Mouse (Mus musculus): ENCODE measurements at regions not wholly inside any gene's neighbourhood (a gene's known extent, or its start where the extent isn't known, plus 50 kb on each side); places are given as distances from the start of the nearest gene placed in this dataset.

DNA sequence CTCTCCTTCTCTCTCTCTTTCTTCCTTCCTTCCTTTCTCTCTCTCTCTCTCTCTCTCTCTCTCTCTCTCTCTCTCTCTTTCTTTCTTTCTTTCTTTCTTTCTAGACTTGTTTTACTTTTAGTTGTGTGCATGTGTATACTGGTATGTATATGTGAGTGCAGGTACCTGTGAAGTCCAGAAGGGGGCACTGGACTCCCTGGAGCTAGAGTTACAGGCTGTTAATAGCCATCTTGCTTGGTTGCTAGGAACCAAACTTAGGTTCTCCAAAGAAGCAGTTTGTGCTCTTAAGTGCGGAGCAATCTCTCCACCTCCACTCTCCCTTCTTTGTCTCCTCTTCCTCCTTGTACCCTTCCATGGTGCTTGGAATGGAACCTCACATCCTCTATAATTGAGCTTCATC, 77.2 kb downstream of the Gm10604 start:
- 96% methylated on average over 1 of the region's 1 CpGs for WGBS
- ATAC-seq (ENCODE audit: low FRiP score) = no peak

DNA sequence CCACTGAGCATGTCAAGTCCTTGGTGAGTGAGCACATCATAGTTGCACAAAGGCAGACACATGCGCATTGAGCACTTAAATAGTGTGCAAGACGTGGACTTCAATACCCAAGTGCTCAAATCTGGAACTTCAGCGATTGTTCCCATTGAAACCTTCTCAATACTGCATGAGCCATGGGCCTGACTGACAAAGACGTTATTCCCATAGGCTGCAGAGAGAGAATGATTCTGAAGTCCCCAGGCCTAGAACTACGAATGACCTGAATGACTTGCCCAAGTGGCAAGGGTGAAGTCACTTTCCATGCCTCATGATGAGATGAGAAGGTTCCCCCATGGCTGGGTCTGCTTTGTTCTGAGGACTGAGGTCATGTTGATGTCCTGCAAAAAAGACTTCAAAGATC, 77.7 kb downstream of the Gm10604 start:
- Histone ChIP-seq H3K36me3 (no peaks in the 10 kb centered on the region), H3K4me2 (replicated peaks) (no peak overlapping the region), H3K4me1 (no peaks in the 10 kb centered on the region; the same call in 1 of the 2 replicates), H3K9ac (no peak overlapping the region), H3K4me3 (no peak overlapping the region), H3K27me3 (no peaks in the 10 kb centered on the region), H3K9me3 (replicated peaks) (no peaks in the 10 kb centered on the region), H3K27ac (no peak overlapping the region)
- ATAC-seq (ENCODE audit: low FRiP score) = no peak
- 89% methylated on average over 5 of the region's 5 CpGs for WGBS

More for the DNA sequence above, 77.2 kb downstream of the Gm10604 start:
- no peaks in the 10 kb centered on the region; the same call in 1 of the 2 replicates for H3K4me1 ChIP-seq
- no peaks in the 10 kb centered on the region for H3K27me3 ChIP-seq
- no peak overlapping the region for H3K27ac ChIP-seq
- no peak overlapping the region for H3K4me3 ChIP-seq
- no peaks in the 10 kb centered on the region for H3K9me3 ChIP-seq (replicated peaks)
- H3K36me3 ChIP-seq = no peaks in the 10 kb centered on the region
- no peak overlapping the region for H3K4me2 ChIP-seq (replicated peaks)
- H3K9ac ChIP-seq = no peak overlapping the region

DNA sequence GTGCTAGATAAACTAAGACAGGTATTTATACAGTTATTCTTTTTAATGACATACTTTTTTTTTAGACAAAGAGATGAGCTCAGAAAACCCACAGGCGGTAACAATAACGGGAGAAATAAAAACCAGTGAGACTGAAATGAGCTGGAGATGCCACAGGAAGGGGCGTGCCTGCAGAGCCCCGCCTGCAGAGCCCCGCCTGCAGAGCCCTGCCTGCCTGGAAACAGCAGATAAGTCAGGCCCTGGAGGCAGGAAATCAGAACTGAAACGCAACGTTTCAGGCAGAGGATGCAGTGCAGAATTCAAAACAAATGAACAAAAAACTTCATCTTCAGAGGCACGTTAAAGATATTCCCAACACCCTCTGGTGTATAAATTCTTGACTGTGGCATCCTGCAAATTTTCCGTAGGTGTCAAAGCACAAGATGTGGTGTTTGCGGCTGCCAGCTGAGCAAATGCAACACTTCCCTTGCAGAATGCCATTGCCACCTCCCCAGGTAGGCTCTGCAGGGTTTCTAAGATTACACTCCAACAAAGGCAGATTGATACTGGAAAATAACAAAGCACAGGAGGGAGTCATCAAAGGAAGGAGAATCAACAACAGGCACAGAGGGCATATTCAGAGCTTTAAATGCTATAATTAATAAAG, 81.0 kb downstream of the Gm10604 start:
- no peaks in the 10 kb centered on the region for H3K27me3 ChIP-seq
- H3K36me3 ChIP-seq = no peaks in the 10 kb centered on the region
- no peak overlapping the region for H3K9ac ChIP-seq
- WGBS = 11% methylated on average over 10 of the region's 10 CpGs
- no peaks in the 10 kb centered on the region; the same call in 1 of the 2 replicates for H3K4me1 ChIP-seq
- H3K9me3 ChIP-seq (replicated peaks) = no peaks in the 10 kb centered on the region
- no peak for ATAC-seq (ENCODE audit: low FRiP score)
- no peak overlapping the region for H3K4me3 ChIP-seq
- peak overlapping the region; percentile 23; the same call in 1 of the 2 replicates for H3K4me2 ChIP-seq (replicated peaks)
- H3K27ac ChIP-seq = no peak overlapping the region

DNA sequence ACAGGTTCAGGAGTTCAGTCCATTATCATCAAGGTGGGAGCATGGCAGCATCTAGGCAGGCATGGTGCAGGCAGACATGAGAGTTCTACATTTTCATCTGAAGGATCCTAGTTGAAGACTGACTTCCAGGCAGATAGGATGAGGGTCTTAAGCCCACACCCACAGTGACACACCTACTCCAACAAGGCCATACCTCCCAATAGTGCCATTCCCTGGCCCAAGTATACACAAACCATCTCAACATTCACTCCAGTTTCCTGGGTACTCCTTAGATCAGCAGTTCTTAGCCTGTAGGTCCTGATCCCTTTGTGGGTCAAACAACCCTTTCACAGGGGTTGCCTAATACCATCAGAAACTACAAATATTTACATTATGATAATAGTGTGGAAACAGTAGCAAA, 83.8 kb downstream of the Gm10604 start:
- Histone ChIP-seq H3K4me1 (no peaks in the 10 kb centered on the region; the same call in 1 of the 2 replicates), H3K4me2 (replicated peaks) (no peak overlapping the region), H3K9ac (no peak overlapping the region), H3K27ac (no peak overlapping the region), H3K9me3 (replicated peaks) (no peaks in the 10 kb centered on the region), H3K27me3 (no peaks in the 10 kb centered on the region), H3K36me3 (no peaks in the 10 kb centered on the region), H3K4me3 (no peak overlapping the region)
- ATAC-seq (ENCODE audit: low FRiP score) = no peak

DNA sequence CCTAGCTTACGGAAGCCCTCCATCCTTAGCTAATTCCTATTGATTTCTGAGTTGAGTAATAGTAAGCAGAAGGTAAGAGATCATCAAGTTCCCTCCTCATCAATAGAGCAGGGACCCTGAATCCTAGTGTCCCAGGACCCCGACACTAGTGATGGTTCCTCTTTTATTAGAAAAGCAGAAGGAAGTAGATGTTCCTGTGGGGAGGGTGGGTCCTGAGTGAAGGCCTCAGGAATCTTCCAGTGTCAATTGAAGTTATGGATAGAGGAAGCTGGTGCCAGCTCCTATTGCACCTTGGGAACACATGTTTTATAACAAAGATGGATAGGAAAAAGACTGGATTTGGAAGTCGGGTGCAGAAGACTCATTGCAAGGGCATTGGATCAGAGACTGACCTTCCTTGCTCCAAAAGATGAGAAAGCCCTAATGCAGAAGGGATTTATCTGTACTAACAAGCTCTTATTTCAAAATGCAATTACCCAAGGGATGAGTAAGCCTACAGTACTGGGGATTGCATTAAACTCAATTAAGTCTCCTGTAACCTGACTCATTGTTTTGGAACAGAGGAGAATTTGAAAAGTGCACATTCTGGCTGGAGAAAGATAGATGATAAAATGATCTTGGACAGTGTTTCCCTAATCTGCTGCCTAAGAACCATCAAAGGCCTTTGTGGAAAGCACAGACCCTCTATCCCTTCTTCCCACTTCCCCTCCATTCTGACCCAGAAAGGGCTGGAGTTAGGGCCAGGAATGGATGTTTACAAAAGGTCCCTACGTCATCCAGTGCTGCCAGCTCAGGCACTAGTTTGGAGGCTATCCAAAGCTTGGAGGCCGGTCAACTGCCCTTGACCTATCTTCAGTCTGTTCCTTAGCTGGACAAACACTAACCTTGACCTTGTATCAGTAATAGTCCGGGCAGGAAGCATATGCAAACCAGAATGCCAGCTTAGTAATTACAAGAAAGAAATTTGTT, 84.9 kb downstream of the Gm10604 start:
- Histone ChIP-seq H3K36me3 (no peaks in the 10 kb centered on the region), H3K4me3 (no peak overlapping the region), H3K27me3 (no peaks in the 10 kb centered on the region), H3K9ac (no peak overlapping the region), H3K4me1 (no peaks in the 10 kb centered on the region; the same call in 1 of the 2 replicates), H3K27ac (no peak overlapping the region), H3K9me3 (replicated peaks) (no peaks in the 10 kb centered on the region), H3K4me2 (replicated peaks) (no peak overlapping the region)
- no peak for ATAC-seq (ENCODE audit: low FRiP score)
- WGBS = 84% methylated on average over 6 of the region's 6 CpGs

DNA sequence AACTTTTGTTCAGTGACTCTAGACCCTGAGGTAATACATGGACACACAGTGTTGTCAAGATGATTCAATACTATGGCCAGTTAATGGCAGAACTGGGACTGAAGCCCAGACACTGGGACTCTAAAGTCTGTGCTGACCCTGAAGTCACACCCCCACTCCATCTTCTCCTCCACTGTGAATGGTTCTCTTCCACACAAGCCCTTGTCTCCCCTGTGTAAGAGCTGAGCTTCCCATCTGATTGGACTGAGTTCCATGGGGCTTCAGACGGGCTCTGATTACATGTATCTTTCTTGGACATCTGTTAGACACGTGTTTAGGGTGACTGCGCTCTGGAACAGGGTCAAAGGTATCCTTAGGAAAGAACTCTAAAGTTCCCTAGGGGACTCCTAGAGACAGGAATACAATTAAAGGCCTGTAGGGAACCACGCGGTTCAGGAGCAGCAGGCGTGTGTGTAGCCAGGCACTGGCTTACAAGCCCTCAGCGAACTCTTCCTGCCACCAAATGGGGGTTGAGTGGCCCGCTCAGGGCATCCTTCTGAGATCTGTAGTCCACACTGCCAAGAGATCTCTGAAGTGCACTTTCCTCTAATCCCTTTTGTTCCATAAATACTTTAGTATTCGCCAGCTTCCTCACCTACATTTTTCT, 87.4 kb downstream of the Gm10604 start:
- 54% methylated on average over 9 of the region's 9 CpGs for WGBS
- no peaks in the 10 kb centered on the region for H3K9me3 ChIP-seq (replicated peaks)
- no peak overlapping the region for H3K9ac ChIP-seq
- no peak overlapping the region for H3K27ac ChIP-seq
- H3K4me3 ChIP-seq = no peak overlapping the region
- no peaks in the 10 kb centered on the region for H3K36me3 ChIP-seq
- ATAC-seq (ENCODE audit: low FRiP score) = no peak
- no peaks in the 10 kb centered on the region for H3K4me1 ChIP-seq
- no peak overlapping the region for H3K4me2 ChIP-seq (replicated peaks)
- H3K27me3 ChIP-seq = no peaks in the 10 kb centered on the region

DNA sequence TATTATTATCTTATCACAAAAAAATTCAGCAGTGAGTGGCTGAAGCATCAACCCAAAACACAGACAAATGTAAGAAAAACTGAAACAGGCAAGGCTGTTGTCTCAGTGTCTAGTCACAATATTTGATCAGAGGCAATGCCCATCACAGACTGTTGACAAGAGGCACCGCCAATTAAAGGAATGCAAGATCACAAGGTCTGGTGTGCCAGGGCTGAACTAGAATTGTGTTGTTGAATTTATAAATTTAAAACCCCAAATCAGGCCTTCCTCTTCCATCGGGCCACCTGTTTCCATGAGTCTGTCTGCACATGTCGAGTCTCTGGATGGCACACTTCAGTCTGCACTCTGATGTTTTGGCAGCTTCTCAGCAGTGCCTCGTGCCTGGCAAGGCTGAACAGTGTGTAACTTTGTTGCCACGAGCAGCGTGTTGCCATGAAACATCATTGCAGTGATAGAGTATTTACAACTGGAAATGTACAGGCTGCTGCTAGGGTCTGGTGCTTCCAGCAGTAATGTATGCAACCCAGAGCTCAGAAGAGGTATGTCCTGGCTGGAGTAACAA, 91.9 kb downstream of the Gm10604 start:
- Histone ChIP-seq H3K9ac (no peak overlapping the region), H3K27me3 (no peaks in the 10 kb centered on the region), H3K9me3 (replicated peaks) (no peaks in the 10 kb centered on the region), H3K4me3 (no peak overlapping the region), H3K4me2 (replicated peaks) (no peak overlapping the region), H3K36me3 (no peaks in the 10 kb centered on the region), H3K27ac (no peak overlapping the region), H3K4me1 (peaks cover 5% of the 10 kb centered on the region; the same call in 1 of the 2 replicates)
- ATAC-seq (ENCODE audit: low FRiP score) = no peak
- WGBS = 80% methylated on average over 6 of the region's 6 CpGs

DNA sequence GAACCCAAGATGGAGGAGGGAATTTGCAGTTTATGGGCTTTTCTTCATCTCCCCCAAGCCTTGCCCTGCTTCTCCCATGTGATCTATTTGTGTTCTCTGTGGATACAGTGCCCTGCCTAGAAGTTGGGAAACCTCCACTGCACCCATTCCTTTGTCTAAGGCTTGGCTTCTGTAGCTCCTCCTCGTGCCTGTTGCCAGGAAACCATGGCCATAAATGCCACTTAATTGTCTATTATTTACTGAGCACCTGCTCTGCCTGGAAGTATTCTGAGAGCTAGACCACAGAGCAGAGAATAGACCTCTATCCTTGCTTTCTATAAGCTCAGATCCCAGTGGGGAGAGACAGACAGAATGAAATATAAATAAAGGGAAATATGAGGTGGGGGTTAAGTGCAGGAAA, 93.7 kb downstream of the Gm10604 start:
- no peaks in the 10 kb centered on the region for H3K9me3 ChIP-seq (replicated peaks)
- 5% methylated on average over 1 of the region's 1 CpGs for WGBS

DNA sequence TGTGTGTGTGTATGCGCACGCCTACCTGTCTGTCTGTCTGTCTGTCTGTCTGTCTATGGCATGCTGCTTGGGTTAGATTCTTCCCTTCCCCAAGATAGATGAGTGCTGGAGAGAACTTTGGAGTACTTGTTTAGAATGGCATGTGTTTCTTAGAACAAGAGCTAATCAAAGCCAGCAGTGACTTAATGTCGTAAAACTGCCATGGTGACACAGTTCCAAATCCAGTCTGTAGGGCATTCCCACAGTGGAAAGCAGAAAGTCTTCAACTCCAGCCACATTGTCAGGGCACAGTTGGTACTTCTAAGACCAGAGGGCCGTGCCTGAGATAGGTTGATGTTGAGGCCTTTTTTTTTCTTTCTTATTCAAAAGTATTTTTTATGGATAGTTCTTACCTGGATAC, 95.6 kb downstream of the Gm10604 start:
- Histone ChIP-seq H3K36me3 (no peaks in the 10 kb centered on the region), H3K4me2 (replicated peaks) (no peak overlapping the region), H3K4me1 (peaks cover 5% of the 10 kb centered on the region; the same call in 1 of the 2 replicates), H3K9ac (no peak overlapping the region), H3K4me3 (no peak overlapping the region), H3K27me3 (no peaks in the 10 kb centered on the region), H3K9me3 (replicated peaks) (no peaks in the 10 kb centered on the region), H3K27ac (no peak overlapping the region)
- ATAC-seq (ENCODE audit: low FRiP score) = no peak
- 83% methylated on average over 4 of the region's 4 CpGs for WGBS

More for the DNA sequence above, 93.7 kb downstream of the Gm10604 start:
- H3K4me3 ChIP-seq = no peak overlapping the region
- no peaks in the 10 kb centered on the region for H3K27me3 ChIP-seq
- no peak overlapping the region for H3K4me2 ChIP-seq (replicated peaks)
- no peak overlapping the region for H3K27ac ChIP-seq
- peak; percentile 56; the same call in 1 of the 2 replicates for ATAC-seq (ENCODE audit: low FRiP score)
- H3K36me3 ChIP-seq = no peaks in the 10 kb centered on the region
- H3K4me1 ChIP-seq = peaks cover 5% of the 10 kb centered on the region; the same call in 1 of the 2 replicates
- no peak overlapping the region for H3K9ac ChIP-seq

DNA sequence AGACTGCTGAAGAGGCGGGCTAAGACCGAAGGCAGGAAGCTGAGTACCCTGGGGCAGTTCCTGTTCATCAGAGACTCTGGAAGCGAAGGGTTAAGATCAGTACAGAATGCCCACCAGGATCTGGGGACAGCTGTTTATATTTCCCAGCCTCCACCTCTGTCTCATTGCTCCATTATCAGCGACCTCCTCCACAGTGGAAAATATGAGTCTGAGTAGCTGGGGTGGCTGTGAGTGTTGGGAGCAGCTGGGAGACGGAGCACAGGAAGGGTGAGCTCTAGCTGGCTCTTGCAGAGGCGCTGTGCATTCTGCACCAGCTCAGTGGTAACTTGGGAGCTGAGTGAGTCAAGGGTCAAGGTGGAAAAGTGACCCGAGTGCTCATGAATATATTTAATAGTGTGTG, 96.2 kb downstream of the Gm10604 start:
- H3K4me3 ChIP-seq = no peak overlapping the region
- H3K36me3 ChIP-seq = no peaks in the 10 kb centered on the region
- ATAC-seq (ENCODE audit: low FRiP score) = no peak
- no peak overlapping the region for H3K4me2 ChIP-seq (replicated peaks)
- no peak overlapping the region for H3K27ac ChIP-seq
- no peaks in the 10 kb centered on the region for H3K9me3 ChIP-seq (replicated peaks)
- peaks cover 5% of the 10 kb centered on the region; the same call in 1 of the 2 replicates for H3K4me1 ChIP-seq
- H3K9ac ChIP-seq = no peak overlapping the region
- 62% methylated on average over 7 of the region's 7 CpGs for WGBS
- H3K27me3 ChIP-seq = no peaks in the 10 kb centered on the region

DNA sequence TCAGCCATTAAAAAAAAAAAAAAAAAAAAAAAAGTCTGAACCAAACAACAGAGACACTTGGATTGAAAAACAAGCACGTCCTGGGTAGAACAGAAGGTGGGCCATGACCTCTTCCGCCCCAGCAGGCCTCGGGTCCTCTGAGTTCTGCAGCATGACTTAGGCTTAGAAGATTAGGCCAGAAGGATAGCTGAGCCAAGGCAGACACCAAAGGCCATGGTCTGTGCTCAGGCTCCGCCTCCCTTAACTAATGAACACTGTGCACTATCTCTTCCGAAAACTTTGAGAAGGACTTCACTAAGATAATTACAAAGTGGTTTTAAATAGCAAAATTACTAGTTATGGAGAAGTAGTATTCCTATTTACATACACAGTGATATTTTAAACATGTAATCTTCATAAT, 97.8 kb downstream of the Gm10604 start:
- Histone ChIP-seq H3K27ac (no peak overlapping the region), H3K4me2 (replicated peaks) (no peak overlapping the region), H3K4me1 (peaks cover 5% of the 10 kb centered on the region; the same call in 1 of the 2 replicates), H3K9me3 (replicated peaks) (no peaks in the 10 kb centered on the region), H3K27me3 (no peaks in the 10 kb centered on the region), H3K36me3 (no peaks in the 10 kb centered on the region), H3K4me3 (no peak overlapping the region), H3K9ac (no peak overlapping the region)
- WGBS = 60% methylated on average over 5 of the region's 5 CpGs
- ATAC-seq (ENCODE audit: low FRiP score) = no peak

DNA sequence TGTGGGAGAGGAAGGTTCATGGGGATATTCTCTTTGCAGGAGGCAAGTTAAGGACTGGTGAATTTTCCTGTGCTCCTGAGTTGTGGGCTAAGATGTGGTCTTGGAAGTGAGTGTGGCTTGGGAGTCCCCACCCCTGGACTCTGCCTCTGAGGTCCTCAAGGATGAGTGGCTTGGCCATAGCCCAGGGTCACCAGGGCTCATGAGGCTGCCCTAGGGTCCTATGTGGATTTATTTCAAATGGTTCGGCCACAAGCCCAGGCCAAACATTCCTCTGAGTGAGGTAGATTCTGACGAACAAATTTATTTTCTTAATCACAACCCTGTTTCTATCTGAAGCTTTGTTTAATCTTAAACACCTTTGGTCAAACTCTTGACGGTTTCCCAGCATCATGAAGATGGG, 98.4 kb downstream of the Gm10604 start:
- no peak overlapping the region for H3K27ac ChIP-seq
- WGBS = 90% methylated on average over 3 of the region's 3 CpGs
- no peak overlapping the region for H3K4me2 ChIP-seq (replicated peaks)
- no peaks in the 10 kb centered on the region for H3K36me3 ChIP-seq
- H3K9me3 ChIP-seq (replicated peaks) = no peaks in the 10 kb centered on the region
- peaks cover 4% of the 10 kb centered on the region; the same call in 1 of the 2 replicates for H3K4me1 ChIP-seq
- no peak for ATAC-seq (ENCODE audit: low FRiP score)
- H3K27me3 ChIP-seq = no peaks in the 10 kb centered on the region
- no peak overlapping the region for H3K9ac ChIP-seq
- H3K4me3 ChIP-seq = no peak overlapping the region

All from hindbrain, embryonic 12.5 days (tissue).